Mouse (Mus musculus): ENCODE measurements around the gene Gna15. TPM values are rescaled to one million over a fixed set of nuclear protein-coding genes. Genes with fewer than 3 reads are reported as not detected.

Gna15 gene
- polyA plus RNA-seq, 1 experiment: 1.5 TPM

GRCm38 (mm10) chr10:81553807-81554755, 30.1 kb upstream of the Gna15 start:
- Histone ChIP-seq H3K36me3 (ENCODE audit: control insufficient read depth, insufficient read depth, low read length) (no peaks in the 10 kb centered on the region), H3K27me3 (ENCODE audit: control insufficient read depth, insufficient read depth, low read length) (no peaks in the 10 kb centered on the region), H3K27ac (ENCODE audit: insufficient read depth, low read depth, low read length) (no peak overlapping the region), H3K4me3 (ENCODE audit: low read depth, low read length) (no peak overlapping the region), H3K4me1 (ENCODE audit: control insufficient read depth, insufficient read depth, insufficient read length, low read length) (peaks cover 17% of the 10 kb centered on the region)
- 84% methylated on average over 6 of the region's 6 CpGs for WGBS
- TF ChIP-seq CTCF (IDR thresholded peaks at IDR 0.05; ENCODE audit: extremely low read depth, insufficient read length, insufficient replicate concordance, low read depth, low read length): no peak
- TF ChIP-seq POLR2A (IDR thresholded peaks at IDR 0.05; ENCODE audit: low read depth, low read length): no peak

DNA sequence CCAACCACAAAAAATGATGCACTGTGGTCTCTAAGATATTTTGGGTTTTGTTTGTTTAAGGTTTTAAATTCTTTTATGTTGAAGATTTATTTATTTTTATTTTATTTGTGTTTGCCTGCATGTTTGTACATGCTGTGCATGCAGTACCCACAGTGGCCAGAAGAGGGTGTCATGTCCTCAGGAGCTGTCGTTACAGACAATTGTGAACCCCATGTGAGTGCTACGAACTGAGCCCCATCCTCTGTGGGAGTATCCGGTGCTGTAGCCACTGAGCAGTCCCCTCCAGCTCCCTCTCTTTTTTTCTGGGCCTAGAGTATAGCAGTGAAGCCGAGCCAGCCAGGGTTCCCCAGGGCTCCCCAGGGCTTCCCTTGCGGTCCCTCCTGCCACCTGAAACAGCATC, 29.2 kb upstream of the Gna15 start:
- Histone ChIP-seq H3K36me3 (ENCODE audit: control insufficient read depth, insufficient read depth, low read length) (no peaks in the 10 kb centered on the region), H3K27me3 (ENCODE audit: control insufficient read depth, insufficient read depth, low read length) (no peaks in the 10 kb centered on the region), H3K4me1 (ENCODE audit: control insufficient read depth, insufficient read depth, insufficient read length, low read length) (peaks cover 17% of the 10 kb centered on the region), H3K4me3 (ENCODE audit: low read depth, low read length) (no peak overlapping the region), H3K27ac (ENCODE audit: insufficient read depth, low read depth, low read length) (no peak overlapping the region)
- WGBS: 92% methylated on average over 5 of the region's 5 CpGs
- TF ChIP-seq CTCF (IDR thresholded peaks at IDR 0.05; ENCODE audit: extremely low read depth, insufficient read length, insufficient replicate concordance, low read depth, low read length) (peak; percentile 65; the same call in 1 of the 2 replicates), POLR2A (IDR thresholded peaks at IDR 0.05; ENCODE audit: low read depth, low read length) (no peak)

DNA sequence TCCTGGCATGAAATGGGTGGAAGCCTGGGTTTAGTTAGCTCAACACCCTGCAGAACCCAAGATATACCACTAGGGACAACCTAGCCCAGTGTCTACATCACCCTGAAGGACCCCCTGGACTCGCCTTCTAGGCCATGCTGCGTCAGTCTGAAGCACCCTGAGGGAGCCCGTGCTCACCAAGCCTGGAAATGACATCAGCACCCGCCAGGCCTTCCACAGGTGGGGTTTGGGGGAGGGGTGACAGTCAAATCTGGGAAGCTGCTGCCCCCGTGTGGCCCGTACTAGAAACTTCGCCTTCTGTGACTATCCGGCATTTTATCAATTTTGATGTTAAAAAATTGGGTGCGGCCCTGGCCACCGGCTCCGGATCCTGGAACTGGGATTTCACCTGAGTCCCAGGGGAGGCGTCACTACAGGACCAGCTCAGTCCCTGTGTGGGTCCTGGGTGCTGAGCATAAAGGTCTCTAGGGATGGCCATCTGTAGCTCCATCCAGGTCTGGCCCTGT, 27.6 kb upstream of the Gna15 start:
- Histone ChIP-seq H3K27ac (ENCODE audit: insufficient read depth, low read depth, low read length) (0 out of 2 replicates have a peak overlapping the region, but pooled peaks have one; percentile 1), H3K4me1 (ENCODE audit: control insufficient read depth, insufficient read depth, insufficient read length, low read length) (peaks cover 27% of the 10 kb centered on the region)
- no peak; the same call in 1 of the 2 replicates for TF ChIP-seq POLR2A (IDR thresholded peaks at IDR 0.05; ENCODE audit: low read depth, low read length)
- peak; percentile 100 for TF ChIP-seq CTCF (IDR thresholded peaks at IDR 0.05; ENCODE audit: extremely low read depth, insufficient read length, insufficient replicate concordance, low read depth, low read length)

DNA sequence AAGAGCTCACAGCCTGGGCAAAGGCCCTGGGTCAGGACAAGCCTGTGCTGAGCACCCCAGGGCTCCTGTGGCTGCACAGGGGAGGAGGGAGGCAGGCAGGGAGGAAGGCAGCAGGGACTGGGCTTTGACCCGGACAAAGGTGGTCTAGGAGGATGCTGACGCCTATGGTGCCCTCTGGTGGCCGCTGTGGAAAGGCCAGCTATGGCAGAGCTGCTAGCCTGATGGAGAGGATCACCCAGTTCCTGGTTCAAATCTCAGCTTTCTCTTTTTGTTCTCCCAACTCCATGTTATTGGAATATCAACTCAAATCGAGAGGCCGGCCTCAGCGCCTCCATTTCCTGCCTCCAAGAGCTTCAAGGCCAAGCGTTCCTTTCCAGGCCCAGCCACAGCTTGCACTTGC, 26.2 kb upstream of the Gna15 start:
- no peaks in the 10 kb centered on the region for H3K36me3 ChIP-seq (ENCODE audit: control insufficient read depth, insufficient read depth, low read length)
- peaks cover 29% of the 10 kb centered on the region for H3K4me1 ChIP-seq (ENCODE audit: control insufficient read depth, insufficient read depth, insufficient read length, low read length)
- H3K4me3 ChIP-seq (ENCODE audit: low read depth, low read length): no peak overlapping the region
- 15% methylated on average over 7 of the region's 7 CpGs for WGBS
- H3K27ac ChIP-seq (ENCODE audit: insufficient read depth, low read depth, low read length): peak overlapping the region; percentile 95
- TF ChIP-seq POLR2A (IDR thresholded peaks at IDR 0.05; ENCODE audit: low read depth, low read length) (peak; percentile 25; the same call in 1 of the 2 replicates), CTCF (IDR thresholded peaks at IDR 0.05; ENCODE audit: extremely low read depth, insufficient read length, insufficient replicate concordance, low read depth, low read length) (peak; percentile 82)
- no peaks in the 10 kb centered on the region for H3K27me3 ChIP-seq (ENCODE audit: control insufficient read depth, insufficient read depth, low read length)

More for the DNA sequence above, 27.6 kb upstream of the Gna15 start:
- Histone ChIP-seq H3K27me3 (ENCODE audit: control insufficient read depth, insufficient read depth, low read length) (no peaks in the 10 kb centered on the region), H3K36me3 (ENCODE audit: control insufficient read depth, insufficient read depth, low read length) (no peaks in the 10 kb centered on the region), H3K4me3 (ENCODE audit: low read depth, low read length) (no peak overlapping the region)
- WGBS: 2% methylated on average over 12 of the region's 12 CpGs

DNA sequence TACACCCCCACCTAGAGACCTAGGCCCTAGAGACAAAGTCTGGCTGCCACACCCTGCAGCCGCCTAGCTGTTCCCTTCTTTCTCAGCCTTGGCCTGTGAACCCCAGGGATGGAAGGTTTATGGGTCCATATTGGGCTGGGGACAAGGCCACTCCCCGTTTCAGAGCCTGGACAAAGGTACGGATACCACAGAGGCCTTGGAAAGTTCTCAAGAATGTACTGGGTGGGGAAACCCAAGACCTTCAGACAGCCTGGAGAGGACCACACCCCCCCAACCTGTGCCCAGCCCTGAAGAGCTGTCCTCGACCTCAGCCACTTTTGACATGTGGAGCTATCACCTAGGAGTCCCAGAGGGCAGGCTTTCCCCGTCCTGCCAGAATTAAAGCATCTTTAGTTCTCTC, 24.9 kb upstream of the Gna15 start:
- Histone ChIP-seq H3K27me3 (ENCODE audit: control insufficient read depth, insufficient read depth, low read length) (no peaks in the 10 kb centered on the region), H3K4me1 (ENCODE audit: control insufficient read depth, insufficient read depth, insufficient read length, low read length) (peaks cover 29% of the 10 kb centered on the region), H3K36me3 (ENCODE audit: control insufficient read depth, insufficient read depth, low read length) (no peaks in the 10 kb centered on the region), H3K4me3 (ENCODE audit: low read depth, low read length) (no peak overlapping the region), H3K27ac (ENCODE audit: insufficient read depth, low read depth, low read length) (peak overlapping the region; percentile 96)
- no peak for TF ChIP-seq CTCF (IDR thresholded peaks at IDR 0.05; ENCODE audit: extremely low read depth, insufficient read length, insufficient replicate concordance, low read depth, low read length)
- peak; percentile 31; the same call in 1 of the 2 replicates for TF ChIP-seq POLR2A (IDR thresholded peaks at IDR 0.05; ENCODE audit: low read depth, low read length)
- WGBS: 27% methylated on average over 5 of the region's 5 CpGs

DNA sequence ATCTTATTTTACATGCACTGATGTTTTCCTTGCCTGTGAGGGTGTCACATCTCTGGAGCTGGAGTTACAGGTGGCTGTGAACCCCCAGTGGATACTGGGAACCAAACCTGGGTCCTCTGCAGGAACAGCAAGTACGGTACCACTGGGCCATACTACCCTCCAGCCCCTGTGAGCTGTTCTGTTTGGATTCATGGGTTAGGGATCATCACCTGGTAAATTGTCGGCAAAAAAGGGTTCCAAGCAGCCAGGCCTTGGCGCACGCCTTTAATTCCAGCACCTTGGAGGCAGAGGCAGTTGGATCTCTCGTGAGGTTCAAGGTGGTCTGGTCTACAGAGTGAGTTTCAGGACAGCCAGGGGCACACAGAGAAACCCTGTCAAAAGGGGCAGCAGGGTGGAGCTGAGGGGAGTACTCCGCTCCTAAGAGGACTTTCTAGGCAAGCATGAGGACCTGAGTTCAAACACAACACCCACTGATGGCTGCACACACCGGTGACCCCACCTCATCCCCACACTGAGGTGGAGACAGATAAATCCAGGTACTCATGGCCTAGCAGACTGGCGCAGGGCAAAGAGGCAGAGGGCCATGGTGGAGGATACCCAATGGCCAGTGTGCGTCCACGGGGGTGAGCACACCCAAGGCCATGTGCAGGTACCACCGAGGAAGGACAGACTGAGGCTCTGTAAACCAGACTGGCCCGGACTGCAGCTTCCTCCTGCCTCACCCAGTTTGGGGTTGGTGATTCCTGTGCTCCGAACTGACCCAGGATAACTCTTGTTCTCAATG, 23.0 kb upstream of the Gna15 start:
- Histone ChIP-seq H3K4me3 (ENCODE audit: low read depth, low read length) (no peak overlapping the region), H3K27ac (ENCODE audit: insufficient read depth, low read depth, low read length) (peak overlapping the region; percentile 99), H3K4me1 (ENCODE audit: control insufficient read depth, insufficient read depth, insufficient read length, low read length) (peaks cover 29% of the 10 kb centered on the region), H3K27me3 (ENCODE audit: control insufficient read depth, insufficient read depth, low read length) (no peaks in the 10 kb centered on the region), H3K36me3 (ENCODE audit: control insufficient read depth, insufficient read depth, low read length) (peaks cover 11% of the 10 kb centered on the region)
- TF ChIP-seq CTCF (IDR thresholded peaks at IDR 0.05; ENCODE audit: extremely low read depth, insufficient read length, insufficient replicate concordance, low read depth, low read length): no peak
- TF ChIP-seq POLR2A (IDR thresholded peaks at IDR 0.05; ENCODE audit: low read depth, low read length): no peak
- WGBS: 57% methylated on average over 13 of the region's 13 CpGs
